Mouse (Mus musculus): Measurements from ENCODE around the gene Crip3.

The Crip3 gene

GRCm38 (mm10) chr17:46428761-46429414, at the start of gene Crip3:
Crip3 (plus strand) TSS chr17:46428926.
- DNase-seq (ENCODE audit: low read depth, low spot score): no peak

GRCm38 (mm10) chr17:46383294-46384060, 45.2 kb upstream of the Crip3 start, which contains the start of gene Zfp318:
Zfp318 (plus strand) TSS chr17:46383731.
- DNase-seq (ENCODE audit: low read depth, low spot score): peak; percentile 93

GRCm38 (mm10) chr17:46384061-46384801, 44.5 kb upstream of the Crip3 start:
- DNase-seq (ENCODE audit: low read depth, low spot score): no peak

GRCm38 (mm10) chr17:46388200-46388599, 40.5 kb upstream of the Crip3 start:
- DNase-seq (ENCODE audit: low read depth, low spot score): no peak

GRCm38 (mm10) chr17:46393012-46393411, 35.7 kb upstream of the Crip3 start:
- DNase-seq (ENCODE audit: low read depth, low spot score): no peak

- DNase-seq (ENCODE audit: low read depth, low spot score): no peak
Observed at GRCm38 (mm10) chr17:46394631-46395030, 34.1 kb upstream of the Crip3 start.

GRCm38 (mm10) chr17:46408478-46408877, 20.2 kb upstream of the Crip3 start:
- no peak for DNase-seq (ENCODE audit: low read depth, low spot score)

- DNase-seq (ENCODE audit: low read depth, low spot score): peak; percentile 11
Observed at GRCm38 (mm10) chr17:46418628-46419027, 10.1 kb upstream of the Crip3 start.

- DNase-seq (ENCODE audit: low read depth, low spot score): no peak
Observed at GRCm38 (mm10) chr17:46419717-46420116, 9.0 kb upstream of the Crip3 start.

GRCm38 (mm10) chr17:46426496-46426895, 2.2 kb upstream of the Crip3 start:
- DNase-seq (ENCODE audit: low read depth, low spot score): no peak

- DNase-seq (ENCODE audit: low read depth, low spot score): no peak
Observed at GRCm38 (mm10) chr17:46433627-46434026, 4.9 kb downstream of the Crip3 start.

GRCm38 (mm10) chr17:46436672-46437366, 8.1 kb downstream of the Crip3 start:
- DNase-seq (ENCODE audit: low read depth, low spot score): no peak

GRCm38 (mm10) chr17:46438298-46438873, 9.7 kb downstream of the Crip3 start, which contains the start of gene Slc22a7:
Slc22a7 (minus strand) TSS chr17:46438457.
- no peak for DNase-seq (ENCODE audit: low read depth, low spot score)

- DNase-seq (ENCODE audit: low read depth, low spot score): no peak
Observed at GRCm38 (mm10) chr17:46439176-46439575, 10.4 kb downstream of the Crip3 start.

- no peak for DNase-seq (ENCODE audit: low read depth, low spot score)
Observed at GRCm38 (mm10) chr17:46444839-46445579, 16.3 kb downstream of the Crip3 start.

GRCm38 (mm10) chr17:46446264-46446663, 17.5 kb downstream of the Crip3 start:
- no peak for DNase-seq (ENCODE audit: low read depth, low spot score)

GRCm38 (mm10) chr17:46452683-46453082, 24.0 kb downstream of the Crip3 start:
- no peak for DNase-seq (ENCODE audit: low read depth, low spot score)

GRCm38 (mm10) chr17:46453302-46453948, 24.7 kb downstream of the Crip3 start:
- no peak for DNase-seq (ENCODE audit: low read depth, low spot score)

GRCm38 (mm10) chr17:46453970-46454411, 25.3 kb downstream of the Crip3 start:
- peak; percentile 15 for DNase-seq (ENCODE audit: low read depth, low spot score)

GRCm38 (mm10) chr17:46454539-46454938, 25.8 kb downstream of the Crip3 start:
- DNase-seq (ENCODE audit: low read depth, low spot score): no peak
